Mouse (Mus musculus) kidney, embryonic 15.5 days (tissue): ENCODE data around the gene Fkbp2. TPM values are rescaled to one million over a fixed set of nuclear protein-coding genes. Genes with fewer than 3 reads are reported as not detected.

ENCODE experiments used
- ATAC-seq: fragments of 200-750 bp; cut with Nextera tagmentation; replicated peaks from 2 replicates; pipeline ENCODE4 v1.8.0; 2017; ENCODE audit warnings: moderate TSS enrichment; ENCODE audit not compliant: low FRiP score
- H3K27ac ChIP-seq: fragments of 300-500 bp; sonication (generic); 2 replicates; pipeline ENCODE4 v1.5.1; 2015; ENCODE audit warnings: mild to moderate bottlenecking, inconsistent platforms
- H3K27me3 ChIP-seq: fragments of 300-500 bp; sonication (generic); 2 replicates; pipeline ENCODE4 v1.6.1; 2015; ENCODE audit warnings: inconsistent platforms
- H3K36me3 ChIP-seq: fragments of 300-500 bp; sonication (generic); 2 replicates; pipeline ENCODE4 v1.6.1; 2015; ENCODE audit warnings: inconsistent platforms
- H3K4me1 ChIP-seq: fragments of 300-500 bp; sonication (generic); 2 replicates; pipeline ENCODE4 v1.6.1; 2015; ENCODE audit warnings: inconsistent platforms
- H3K4me2 ChIP-seq: fragments of 300-500 bp; sonication (generic); 2 replicates; pipeline ENCODE4 v1.6.1; 2015; ENCODE audit warnings: moderate library complexity, mild to moderate bottlenecking, inconsistent platforms
- H3K4me3 ChIP-seq: fragments of 300-500 bp; sonication (generic); replicated peaks from 2 replicates; pipeline ENCODE4 v1.5.1; 2015; ENCODE audit warnings: mild to moderate bottlenecking, inconsistent platforms
- H3K9ac ChIP-seq: fragments of 300-500 bp; sonication (generic); 2 replicates; pipeline ENCODE4 v1.6.1; 2015; ENCODE audit warnings: mild to moderate bottlenecking, inconsistent platforms
- H3K9me3 ChIP-seq: fragments of 300-500 bp; sonication (generic); replicated peaks from 2 replicates; pipeline ENCODE4 v1.6.1; 2016; ENCODE audit warnings: inconsistent platforms
- WGBS: fragments of 180-500 bp; shearing (Covaris S2); methylation state at CpG from one replicate; pipeline ENCODE4 v1.1.7; 2015; ENCODE audit warnings: mixed read lengths; 5-methylcytosine and 5-hydroxymethylcytosine counted together
- polyA plus RNA-seq: library from polyadenylated mRNA; unstranded; fragments of >200 nt; fragmentation: Nextera tagmentation; extraction: Ambion mirVana; gene quantifications from 2 replicates; pipeline ENCODE4 v1.2.1, GENCODE M21; 2015

Gene Fkbp2
- polyA plus RNA-seq, 1 experiment from 2014 or later, result 137 TPM

- no peak for ATAC-seq
- Histone ChIP-seq H3K4me3 (no peak overlapping the region), H3K4me1 (peaks cover 33% of the 10 kb centered on the region), H3K9me3 (no peaks in the 10 kb centered on the region), H3K36me3 (no peaks in the 10 kb centered on the region), H3K9ac (no peak overlapping the region), H3K27ac (no peak overlapping the region), H3K4me2 (no peak overlapping the region), H3K27me3 (peaks cover 97% of the 10 kb centered on the region)
- 0% methylated on average over 2 of the region's 2 CpGs for WGBS
These were observed 49.3 kb downstream of the Fkbp2 start for GRCm38 (mm10) chr19:6931002-6931401.

- Histone ChIP-seq H3K4me2 (no peak overlapping the region), H3K27ac (no peak overlapping the region), H3K9me3 (no peaks in the 10 kb centered on the region), H3K36me3 (no peaks in the 10 kb centered on the region), H3K4me3 (no peak overlapping the region), H3K4me1 (peaks cover 34% of the 10 kb centered on the region), H3K27me3 (peaks cover 97% of the 10 kb centered on the region), H3K9ac (no peak overlapping the region)
- no peak for ATAC-seq
- 15% methylated on average over 9 of the region's 9 CpGs for WGBS
These were observed 52.2 kb downstream of the Fkbp2 start for GRCm38 (mm10) chr19:6928080-6928479.

Other genes with a start within 250 kb of the Fkbp2 start
- gene Rps6ka4, start 139.9 kb downstream of the Fkbp2 start, polyA plus RNA-seq, result 19.2 and 22.3 TPM in 2 replicates
- 0.74 and 1.2 TPM in 2 replicates for gene Ccdc88b, start 122.3 kb downstream of the Fkbp2 start, polyA plus RNA-seq
- 148 and 167 TPM in 2 replicates for gene Trmt112, start 70.8 kb downstream of the Fkbp2 start, polyA plus RNA-seq
- 268 and 275 TPM in 2 replicates for gene Prdx5, start 70.4 kb downstream of the Fkbp2 start, polyA plus RNA-seq
- gene Esrra, start 58.7 kb downstream of the Fkbp2 start, polyA plus RNA-seq, result 14.8 and 15.3 TPM in 2 replicates
- 2.0 and 3.1 TPM in 2 replicates for gene Catsperz, start 55.1 kb downstream of the Fkbp2 start, polyA plus RNA-seq
- 0.14 and 0.45 TPM in 2 replicates for gene Kcnk4, start 46.0 kb downstream of the Fkbp2 start, polyA plus RNA-seq
- gene Bad, start 38.6 kb downstream of the Fkbp2 start, polyA plus RNA-seq, result 68.4 and 75.5 TPM in 2 replicates
- gene Gpr137, start 38.0 kb downstream of the Fkbp2 start, polyA plus RNA-seq, result 30.4 and 32.9 TPM in 2 replicates
- gene Ppp1r14b, start 5.5 kb downstream of the Fkbp2 start, polyA plus RNA-seq, result 139 and 160 TPM in 2 replicates
- gene Plcb3, start 4.0 kb downstream of the Fkbp2 start, polyA plus RNA-seq, result 42.5 and 44.8 TPM in 2 replicates
- gene Vegfb, start 7.2 kb upstream of the Fkbp2 start, polyA plus RNA-seq, result 39.5 and 41.0 TPM in 2 replicates
- gene Dnajc4, start 12.1 kb upstream of the Fkbp2 start, polyA plus RNA-seq, result 22.5 and 24.1 TPM in 2 replicates
- 25.4 and 27.4 TPM in 2 replicates for gene Nudt22, start 15.6 kb upstream of the Fkbp2 start, polyA plus RNA-seq
- gene Trpt1, start 15.6 kb upstream of the Fkbp2 start, polyA plus RNA-seq, result 11.2 and 12.1 TPM in 2 replicates
- 6.9 and 8.3 TPM in 2 replicates for gene Fermt3, start 39.0 kb upstream of the Fkbp2 start, polyA plus RNA-seq
- gene Stip1, start 59.5 kb upstream of the Fkbp2 start, polyA plus RNA-seq, result 290 and 298 TPM in 2 replicates
- 13.9 and 14.8 TPM in 2 replicates for gene Macrod1, start 76.3 kb upstream of the Fkbp2 start, polyA plus RNA-seq
- 4.4 and 5.0 TPM in 2 replicates for gene Flrt1, start 125.2 kb upstream of the Fkbp2 start, polyA plus RNA-seq
- gene Otub1, start 225.8 kb upstream of the Fkbp2 start, polyA plus RNA-seq, result 206 and 224 TPM in 2 replicates
- 1,089 and 1,191 TPM in 2 replicates for gene Cox8a, start 237.1 kb upstream of the Fkbp2 start, polyA plus RNA-seq